ENCODE assay signal across 8 mouse cellular contexts in genomic region chr1:155416147-155416700, GRCm38 (mm10). TPM values are rescaled to one million over a fixed set of nuclear protein-coding genes. Genes with fewer than 3 reads are reported as not detected.
DNase-seq lines count a peak whose midpoint lies in the region; ATAC-seq and TF ChIP-seq lines count a peak whose summit lies in the region.

No protein-coding gene starts in this region.

- TF ChIP-seq POLR2A in cerebellum, adult 2 months (IDR thresholded peaks at IDR 0.05; ENCODE audit: borderline replicate concordance, insufficient read depth, low read length) = no peak

- no peaks in the 10 kb centered on the region for H3K27me3 ChIP-seq in cerebellum, adult 2 months (ENCODE audit: control insufficient read depth, insufficient read depth, low read length)
- no peaks in the 10 kb centered on the region for H3K27me3 ChIP-seq in embryonic facial prominence, embryonic 14.5 days (replicated peaks; ENCODE audit: control insufficient read depth, insufficient read depth, low read length)
- H3K27me3 ChIP-seq in liver, embryonic 12.5 days (replicated peaks) = no peaks in the 10 kb centered on the region

- peak overlapping the region; percentile 85 for H3K4me3 ChIP-seq in cerebellum, adult 2 months (replicated peaks; ENCODE audit: insufficient read depth, low read depth, low read length)
- peak overlapping the region; percentile 89 for H3K4me3 ChIP-seq in embryonic facial prominence, embryonic 14.5 days (ENCODE audit: low read depth, low read length)
- H3K4me3 ChIP-seq in liver, embryonic 12.5 days = peak overlapping the region; percentile 93

- H3K9me3 ChIP-seq in embryonic facial prominence, embryonic 14.5 days (ENCODE audit: control insufficient read depth, low read length) = no peaks in the 10 kb centered on the region
- no peaks in the 10 kb centered on the region for H3K9me3 ChIP-seq in liver, embryonic 12.5 days (replicated peaks)

- peak overlapping the region; percentile 79 for H3K4me2 ChIP-seq in embryonic facial prominence, embryonic 14.5 days (ENCODE audit: low read depth, low read length)
- peak overlapping the region; percentile 70 for H3K4me2 ChIP-seq in liver, embryonic 12.5 days

- TF ChIP-seq CTCF in cerebellum, adult 2 months (IDR thresholded peaks at IDR 0.05; ENCODE audit: borderline replicate concordance, insufficient read depth, low read depth, low read length) = no peak

- no peak for DNase-seq in cerebellum, adult 2 months
- no peak for DNase-seq in cerebellum, postnatal 25 days
- DNase-seq in 3T3-L1 (ENCODE audit: low read depth, low spot score) = peak; percentile 53
- no peak for DNase-seq in embryonic facial prominence, embryonic 14.5 days (ENCODE audit: low spot score)
- no peak for DNase-seq in urinary bladder, postnatal 25 days (ENCODE audit: low spot score)
- DNase-seq in cerebellum, adult 18-20 months = no peak
- DNase-seq in layer of hippocampus, adult 8-10 months (ENCODE audit: low spot score in 2 of 2) = no peak

- no peaks in the 10 kb centered on the region for H3K4me1 ChIP-seq in cerebellum, adult 2 months (ENCODE audit: control insufficient read depth, insufficient read depth, low read length)
- H3K4me1 ChIP-seq in embryonic facial prominence, embryonic 14.5 days (ENCODE audit: control insufficient read depth, insufficient read depth, low read length) = no peaks in the 10 kb centered on the region
- H3K4me1 ChIP-seq in liver, embryonic 12.5 days = peaks cover 31% of the 10 kb centered on the region

- H3K27ac ChIP-seq in cerebellum, adult 2 months (ENCODE audit: insufficient read depth, low read length) = no peak overlapping the region
- H3K27ac ChIP-seq in embryonic facial prominence, embryonic 14.5 days (replicated peaks; ENCODE audit: low read depth, low read length) = peak overlapping the region; percentile 81
- H3K27ac ChIP-seq in liver, embryonic 12.5 days = peak overlapping the region; percentile 87

- under 1% methylated on average over 6 of the region's 6 CpGs for WGBS in cerebellum, adult 2 months
- 2% methylated on average over 6 of the region's 6 CpGs for WGBS in embryonic facial prominence, embryonic 14.5 days
- WGBS in liver, embryonic 12.5 days (ENCODE audit: insufficient replicate concordance) = 4% methylated on average over 6 of the region's 6 CpGs

- ATAC-seq in embryonic facial prominence, embryonic 14.5 days (ENCODE audit: low read depth) = no peak
- no peak for ATAC-seq in liver, embryonic 12.5 days

- peak overlapping the region; percentile 79 for H3K9ac ChIP-seq in embryonic facial prominence, embryonic 14.5 days (ENCODE audit: low read depth, low read length)
- peak overlapping the region; percentile 95 for H3K9ac ChIP-seq in liver, embryonic 12.5 days

- no peaks in the 10 kb centered on the region for H3K36me3 ChIP-seq in embryonic facial prominence, embryonic 14.5 days (ENCODE audit: control insufficient read depth, insufficient read depth, low read length)
- H3K36me3 ChIP-seq in liver, embryonic 12.5 days = no peaks in the 10 kb centered on the region

RNA-seq across cellular contexts. Expression of gene Xpr1, which starts 1.0 kb away (rescaled TPM):
- 29.1 and 30.6 TPM in 2 replicates for polyA plus RNA-seq in cerebellum, adult 2 months (2012; rRNA removed)
- 5.3 and 5.6 TPM in 2 replicates for polyA plus RNA-seq in embryonic facial prominence, embryonic 14.5 days (2014; fragmentation: Nextera tagmentation; extraction: Ambion mirVana)
- polyA plus RNA-seq in liver, embryonic 12.5 days (2016; fragmentation: Nextera tagmentation; extraction: Ambion mirVana) = 6.7 and 6.9 TPM in 2 replicates
- 10 to 100 TPM; 80.9 to 99.1 (median 88.4) TPM for total RNA-seq in layer of hippocampus, adult 8-10 months (2022)
